Mouse (Mus musculus): Measurements from ENCODE around the gene Gm20918.
"Not testable (repeated sequence)": the region's sequence is repeated elsewhere in the genome, so short reads cannot be mapped to it uniquely, and the experiment has no call there.

The Gm20918 gene

GRCm38 (mm10) chrY:5043637-5044036, at the start of gene Gm20918:
Gm20918 (plus strand) TSS chrY:5043937.
- not testable (repeated sequence) for DNase-seq (ENCODE audit: low read depth, low spot score)
